Mouse (Mus musculus) adrenal gland, postnatal 25 days (tissue): ENCODE results near the gene Ubqln1. TPM values are rescaled to one million over a fixed set of nuclear protein-coding genes. Genes with fewer than 3 reads are reported as not detected.
A peak's percentile ranks its signal among the peaks of the same experiment; 100 is the strongest.

ENCODE experiments used
- DNase-seq: peaks from one replicate; pipeline ENCODE4 v3.0.0; 2021; ENCODE audit warnings: mixed read lengths
- long read RNA-seq: library from polyadenylated mRNA; stranded (forward); transcript quantifications from one replicate; pipeline ENCODE4 v2.0.0, GENCODE M21; 2021
- total RNA-seq: library from RNA; stranded (reverse); gene quantifications from 2 replicates; pipeline ENCODE4 v1.2.3, GENCODE M21; 2021

Ubqln1 gene
- total RNA-seq: 118 and 136 TPM in 2 replicates
- long read RNA-seq, transcript Ubqln1-201 (11 exons, 3,686 nt): minor isoform, 15 of 101 reads
- long read RNA-seq, transcript Ubqln1-202 (10 exons, 3,561 nt): major isoform, 43 of 101 reads
- long read RNA-seq, partial matches to known transcripts: 15 of 101 reads
- long read RNA-seq, other reads (novel, unspliced or antisense): 27 of 101 reads

DNA sequence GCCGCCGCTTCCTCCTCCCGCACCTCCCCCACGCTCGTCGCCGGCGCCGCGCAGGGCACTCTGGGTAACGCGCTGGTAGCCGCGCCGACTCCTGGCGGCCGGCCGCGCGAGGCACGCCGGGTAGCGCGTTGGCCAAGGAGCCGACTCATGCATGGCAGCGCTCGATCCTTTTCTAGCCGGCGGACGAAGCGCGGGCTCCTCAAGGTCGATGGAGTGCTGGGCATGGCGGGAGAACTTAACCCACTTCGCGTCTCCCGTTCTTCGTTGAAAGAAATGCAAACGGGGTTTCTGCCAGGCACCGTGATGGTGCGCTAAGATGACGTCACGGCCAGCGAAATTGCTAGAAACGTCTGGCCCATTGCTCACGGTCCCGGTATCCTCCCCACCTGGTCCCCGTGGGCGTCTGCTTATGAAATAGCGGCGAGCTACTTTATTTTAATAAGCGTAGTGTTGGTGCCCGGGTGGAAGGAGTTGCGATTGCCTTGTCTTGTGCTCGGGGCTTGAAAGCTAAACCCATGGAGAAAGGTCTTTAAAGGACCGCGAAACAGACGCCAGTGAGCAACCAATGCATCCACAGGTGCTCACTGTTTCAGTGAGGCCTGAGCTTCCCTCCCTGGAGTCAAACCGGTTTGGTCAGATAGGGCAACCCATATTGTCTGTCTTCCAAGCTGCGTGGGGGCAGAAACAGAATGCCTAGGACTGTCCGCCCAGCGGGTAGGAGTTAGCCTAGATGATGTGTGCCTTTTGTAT lies at the start of gene Ubqln1:
TSS of gene Ubqln1 (minus strand) at position 62 of the 750 bp plus-strand sequence.
- DNase-seq: peak; percentile 91

DNA sequence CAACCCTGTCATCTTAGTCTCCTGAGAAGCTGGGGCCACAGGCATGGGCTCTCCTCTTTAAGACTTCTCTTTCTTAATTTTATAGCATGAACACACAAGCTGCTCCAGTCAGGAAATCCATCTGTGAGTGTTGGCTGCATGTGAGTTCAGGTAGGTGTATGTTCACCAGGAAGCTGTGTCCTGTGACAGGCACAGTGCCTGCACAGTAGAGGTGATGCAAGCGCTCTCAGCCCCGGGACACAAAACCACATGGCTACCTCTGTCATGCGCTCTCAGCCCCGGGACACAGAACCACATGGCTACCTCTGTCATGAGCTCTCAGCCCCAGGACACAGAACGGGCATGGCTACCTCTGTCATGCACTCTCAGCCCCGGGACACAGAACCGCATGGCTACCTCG lies 48.1 kb upstream of the Ubqln1 start:
- no peak for DNase-seq

- no peak for DNase-seq
Observed at GRCm38 (mm10) chr13:58261674-58262073, 46.2 kb upstream of the Ubqln1 start.

- DNase-seq: no peak
Observed at GRCm38 (mm10) chr13:58253268-58253667, 37.8 kb upstream of the Ubqln1 start.

DNA sequence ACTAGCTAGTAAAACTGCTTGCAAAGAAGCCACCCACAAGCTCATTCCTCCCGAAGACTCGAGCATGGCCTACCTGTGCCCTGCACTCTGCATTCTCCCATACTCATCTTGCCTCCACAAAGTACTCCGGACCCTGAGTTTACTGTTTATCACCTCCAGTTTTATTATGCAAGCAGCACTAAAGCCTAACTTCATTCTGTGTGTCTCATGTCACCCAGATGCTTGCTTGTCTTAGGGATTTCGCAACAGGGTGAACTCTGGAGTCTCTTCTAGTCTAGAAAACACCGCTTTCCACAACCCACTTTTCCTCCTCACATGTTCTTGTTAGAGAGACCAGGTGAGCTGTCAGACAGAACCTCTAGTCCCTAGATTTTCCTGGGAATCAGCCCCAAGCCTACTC lies 33.5 kb upstream of the Ubqln1 start:
- DNase-seq: no peak

- DNase-seq: no peak
Observed at GRCm38 (mm10) chr13:58236536-58236935, 21.1 kb upstream of the Ubqln1 start.

DNA sequence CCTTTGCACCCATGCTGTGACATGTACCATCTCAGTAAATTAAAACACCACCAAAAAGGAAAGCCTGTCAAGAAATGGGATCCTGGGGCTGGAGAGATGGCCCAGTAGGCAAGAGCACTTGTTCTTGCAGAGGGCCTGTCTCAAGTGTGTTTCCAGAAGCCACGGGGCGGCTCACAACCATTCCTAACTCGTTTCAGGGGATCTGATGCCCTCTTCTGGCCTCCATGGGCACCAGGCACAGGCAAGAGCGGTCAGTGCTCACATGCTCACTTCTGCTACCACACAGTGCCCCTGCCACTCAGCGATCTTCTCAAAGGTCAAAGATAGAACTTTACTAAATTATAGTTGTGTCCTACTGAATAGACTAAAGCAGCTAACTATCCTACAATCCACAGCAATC lies 17.2 kb upstream of the Ubqln1 start:
- DNase-seq: peak; percentile 52

DNA sequence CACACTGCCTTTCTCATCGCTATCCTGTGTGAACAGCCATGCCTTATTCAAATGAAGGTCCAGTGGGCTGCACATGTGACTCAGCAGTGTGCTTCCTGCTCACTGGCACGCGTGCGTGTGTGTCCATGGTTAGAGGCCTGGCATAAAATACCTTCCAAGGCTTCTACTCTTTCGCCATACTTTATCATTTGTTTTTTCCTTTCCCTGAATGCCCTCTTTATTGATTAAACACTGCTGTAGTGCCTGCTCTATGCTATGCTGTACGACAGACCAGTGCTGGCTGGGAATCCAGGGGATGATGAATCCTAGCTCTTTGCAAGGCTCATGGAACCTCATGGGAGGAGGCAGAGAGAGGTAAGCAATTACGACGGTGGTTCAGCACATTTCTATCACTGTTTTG lies 16.6 kb upstream of the Ubqln1 start:
- DNase-seq: no peak

DNA sequence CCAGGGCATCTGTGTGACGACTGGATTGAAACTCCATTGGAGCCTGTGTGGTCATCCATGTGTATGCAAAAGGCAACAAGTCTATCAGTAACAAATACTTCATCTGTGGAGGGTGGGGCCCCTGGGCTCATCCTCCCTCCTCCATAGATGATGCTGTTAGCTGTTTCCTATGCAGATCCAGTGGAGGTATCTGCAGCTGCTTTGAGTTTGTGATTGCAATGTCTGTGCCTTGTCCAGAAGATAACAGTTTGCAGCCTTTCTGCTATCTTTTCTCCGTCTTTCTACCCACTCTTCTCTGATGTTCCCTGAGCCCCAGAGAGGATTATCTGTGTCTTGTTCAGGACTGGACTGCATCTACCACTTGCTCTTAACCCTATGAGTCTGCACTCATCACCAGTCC lies 13.2 kb upstream of the Ubqln1 start:
- DNase-seq: no peak

DNA sequence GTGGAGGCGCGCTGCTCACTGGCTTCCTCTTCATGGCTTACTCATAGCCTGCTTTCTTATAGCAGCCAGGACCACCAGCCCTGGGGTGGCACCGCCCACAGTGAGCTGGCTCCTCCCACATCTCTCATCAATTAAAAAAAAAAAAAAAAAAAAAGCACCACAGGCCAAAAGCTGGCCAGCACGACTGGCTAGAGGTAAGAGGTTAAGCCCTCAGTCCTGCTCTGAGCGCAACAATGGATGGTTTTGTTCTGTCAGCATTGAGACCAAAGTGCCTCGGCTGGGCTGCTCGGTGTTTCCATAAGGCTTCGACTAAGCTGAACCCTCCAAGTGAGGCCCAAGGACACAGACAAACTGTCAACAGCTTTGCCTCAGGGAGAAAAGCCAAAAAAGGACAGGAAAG lies 10.2 kb upstream of the Ubqln1 start:
- no peak for DNase-seq

DNA sequence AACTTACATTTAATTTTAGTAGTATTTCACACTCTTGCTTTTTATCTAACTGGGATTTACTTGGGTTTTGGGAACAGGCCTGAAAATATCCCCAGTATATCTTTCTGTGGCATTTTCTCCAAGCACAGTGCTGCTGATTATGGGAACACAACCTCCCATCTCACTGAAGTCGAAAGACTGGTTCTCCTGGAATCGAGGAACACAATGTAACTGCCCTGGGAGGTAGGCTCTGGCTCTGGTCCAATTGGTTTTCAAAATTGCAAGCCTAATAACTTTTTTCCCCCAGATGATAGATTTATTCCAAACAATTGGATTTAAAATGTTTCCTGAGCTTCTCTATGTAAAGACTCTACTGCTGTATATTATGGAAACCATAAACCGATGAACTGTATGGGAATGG lies 4.8 kb upstream of the Ubqln1 start:
- no peak for DNase-seq

- DNase-seq: no peak
Observed at GRCm38 (mm10) chr13:58217536-58217935, 2.1 kb upstream of the Ubqln1 start.

GRCm38 (mm10) chr13:58216395-58216794 lies 942 bp upstream of the Ubqln1 start:
- no peak for DNase-seq

GRCm38 (mm10) chr13:58215253-58215591 lies 231 bp downstream of the Ubqln1 start:
- no peak for DNase-seq

GRCm38 (mm10) chr13:58214346-58215252 lies 854 bp downstream of the Ubqln1 start:
- no peak for DNase-seq

GRCm38 (mm10) chr13:58213801-58214200 lies 1.7 kb downstream of the Ubqln1 start:
- no peak for DNase-seq

GRCm38 (mm10) chr13:58212530-58212929 lies 2.9 kb downstream of the Ubqln1 start:
- no peak for DNase-seq

- DNase-seq: no peak
Observed at GRCm38 (mm10) chr13:58210441-58210840, 5.0 kb downstream of the Ubqln1 start.

GRCm38 (mm10) chr13:58206084-58206483 lies 9.4 kb downstream of the Ubqln1 start:
- no peak for DNase-seq

GRCm38 (mm10) chr13:58204986-58205385 lies 10.5 kb downstream of the Ubqln1 start:
- DNase-seq: no peak

DNA sequence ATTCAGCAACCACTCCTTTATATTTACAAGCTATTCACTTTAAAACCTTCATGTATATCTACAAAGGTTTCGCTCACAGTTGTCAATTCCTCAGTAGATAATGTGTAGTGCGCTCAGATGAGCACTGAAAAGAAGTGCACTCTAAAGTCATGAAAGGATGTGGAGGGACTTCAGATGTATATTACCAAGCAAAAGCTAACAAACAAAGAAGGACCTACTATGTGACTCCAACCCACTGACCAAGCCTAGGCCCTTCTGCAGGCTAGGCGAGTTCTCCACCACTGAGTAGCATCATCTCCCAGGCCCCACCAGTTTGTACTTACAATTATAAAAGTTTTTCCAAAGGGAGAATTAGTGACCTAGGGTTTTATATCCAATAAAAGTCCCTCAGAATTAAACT lies 11.3 kb downstream of the Ubqln1 start:
- no peak for DNase-seq

DNA sequence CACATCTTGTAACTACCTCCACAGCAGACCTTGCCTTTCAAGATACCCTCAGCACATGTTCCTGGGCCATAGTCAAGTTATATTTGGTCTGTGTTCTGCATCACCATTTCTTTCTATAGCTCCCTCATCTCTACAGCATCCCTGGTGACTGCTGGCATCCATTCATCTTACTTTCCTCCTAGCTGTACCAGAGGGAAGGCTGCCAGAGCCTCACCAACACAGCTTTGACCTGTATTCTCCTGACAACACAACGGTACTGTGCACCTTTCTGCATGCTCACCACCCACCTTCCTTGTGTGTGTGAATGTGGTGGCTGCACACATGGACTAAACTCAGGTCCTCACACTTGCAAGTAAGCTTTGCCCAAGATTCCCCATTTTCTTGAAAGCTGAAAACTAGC lies 12.6 kb downstream of the Ubqln1 start:
- no peak for DNase-seq

- DNase-seq: no peak
Observed at GRCm38 (mm10) chr13:58201908-58202307, 13.5 kb downstream of the Ubqln1 start.
